Mouse (Mus musculus) heart, embryonic 14.5 days (tissue): ENCODE results near the gene Zfp961. TPM values are rescaled to one million over a fixed set of nuclear protein-coding genes. Genes with fewer than 3 reads are reported as not detected.
A peak's percentile ranks its signal among the peaks of the same experiment; 100 is the strongest.

Experiments
- ATAC-seq: fragments of 200-750 bp; cut with Nextera tagmentation; 2 replicates; pipeline ENCODE4 v1.8.0; 2017; ENCODE audit warnings: low read depth, moderate TSS enrichment; ENCODE audit not compliant: insufficient number of reproducible peaks, insufficient read depth, low FRiP score
- H3K27ac ChIP-seq, 2 experiments: fragments of 200-500 bp in 1 of 2; fragments of 300-500 bp in 1 of 2; sonication (generic) in 1 of 2; replicated peaks in 1 of 2; 2 replicates each; pipeline ENCODE4 v1.5.1; 2012 to 2014; ENCODE audit warnings: low read depth in 2 of 2, low read length in 2 of 2, control low read depth in 1 of 2, mild to moderate bottlenecking in 1 of 2, mixed read lengths in 1 of 2; ENCODE audit not compliant: control insufficient read depth in 1 of 2, insufficient read depth in 1 of 2
- H3K27me3 ChIP-seq: fragments of 300-500 bp; sonication (generic); 2 replicates; pipeline ENCODE4 v1.6.1; 2014; ENCODE audit warnings: mild to moderate bottlenecking, low read length, control low read depth; ENCODE audit not compliant: control insufficient read depth, insufficient read depth
- H3K36me3 ChIP-seq: fragments of 300-500 bp; sonication (generic); 2 replicates; pipeline ENCODE4 v1.6.1; 2014; ENCODE audit warnings: mild to moderate bottlenecking, control low read depth, low read length, mixed read lengths; ENCODE audit not compliant: control insufficient read depth, insufficient read depth
- H3K4me1 ChIP-seq, 2 experiments: fragments of 200-500 bp in 1 of 2; fragments of 300-500 bp in 1 of 2; sonication (generic) in 1 of 2; 2 replicates each; pipeline ENCODE4 v1.6.1; 2012 to 2014; ENCODE audit warnings: low read length in 2 of 2, control low read depth in 1 of 2, mixed read lengths in 1 of 2; ENCODE audit not compliant: control insufficient read depth in 2 of 2, insufficient read depth in 2 of 2
- H3K4me2 ChIP-seq: fragments of 300-500 bp; sonication (generic); 2 replicates; pipeline ENCODE4 v1.6.1; 2014; ENCODE audit warnings: mild to moderate bottlenecking, low read length
- H3K4me3 ChIP-seq, 2 experiments: fragments of 200-500 bp in 1 of 2; fragments of 300-500 bp in 1 of 2; sonication (generic) in 1 of 2; 2 replicates each; pipeline ENCODE4 v1.5.1; 2012 to 2014; ENCODE audit warnings: low read length in 2 of 2, mild to moderate bottlenecking in 2 of 2, control low read depth in 1 of 2, low read depth in 1 of 2, moderate library complexity in 1 of 2; ENCODE audit not compliant: control insufficient read depth in 1 of 2, insufficient read depth in 1 of 2
- H3K9ac ChIP-seq: fragments of 300-500 bp; sonication (generic); 2 replicates; pipeline ENCODE4 v1.6.1; 2014; ENCODE audit warnings: mild to moderate bottlenecking, low read length
- H3K9me3 ChIP-seq: fragments of 300-500 bp; sonication (generic); 2 replicates; pipeline ENCODE4 v1.6.1; 2016; ENCODE audit warnings: low read length, control low read depth; ENCODE audit not compliant: control insufficient read depth
- WGBS: fragments of 180-500 bp; shearing (Covaris S2); extraction: QIAGEN DNeasy Blood & Tissue Kit; methylation state at CpG from one replicate; pipeline ENCODE4 v1.1.7; 2014; 5-methylcytosine and 5-hydroxymethylcytosine counted together
- polyA plus RNA-seq: library from polyadenylated mRNA; unstranded; fragments of >200 nt; fragmentation: Nextera tagmentation; extraction: Ambion mirVana; gene quantifications from 2 replicates; pipeline ENCODE4 v1.2.1, GENCODE M21; 2014

The Zfp961 gene
- polyA plus RNA-seq, 1 experiment from 2014 or later: 15.0 TPM

DNA sequence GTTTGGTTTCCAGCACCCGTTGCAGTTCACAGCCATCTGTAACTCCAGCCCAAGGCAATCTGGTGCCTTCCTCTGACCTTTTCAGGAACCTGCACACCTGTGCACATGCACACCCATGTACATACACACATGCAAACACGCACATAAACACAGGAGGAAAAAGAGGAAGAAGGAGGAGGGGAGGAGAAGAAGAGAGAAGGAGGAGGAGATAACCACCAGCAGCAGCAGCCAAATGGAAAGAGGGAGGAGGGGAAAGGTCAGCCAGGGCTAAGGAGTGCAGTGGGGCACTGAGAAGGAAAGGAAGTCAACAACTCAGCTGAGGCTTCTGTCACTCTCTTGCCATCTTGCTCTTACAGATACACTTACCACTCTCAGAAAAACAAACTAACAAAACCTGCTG is 30.2 kb downstream of the Zfp961 start:
- no peak overlapping the region for H3K4me3 ChIP-seq
- H3K4me1 ChIP-seq: no peaks in the 10 kb centered on the region
- no peaks in the 10 kb centered on the region for H3K27me3 ChIP-seq
- no peak for ATAC-seq
- no peak overlapping the region for H3K4me2 ChIP-seq
- H3K9ac ChIP-seq: no peak overlapping the region
- H3K36me3 ChIP-seq: no peaks in the 10 kb centered on the region
- H3K27ac ChIP-seq: no peak overlapping the region
- 58% methylated on average over 2 of the region's 2 CpGs for WGBS
- no peaks in the 10 kb centered on the region for H3K9me3 ChIP-seq

DNA sequence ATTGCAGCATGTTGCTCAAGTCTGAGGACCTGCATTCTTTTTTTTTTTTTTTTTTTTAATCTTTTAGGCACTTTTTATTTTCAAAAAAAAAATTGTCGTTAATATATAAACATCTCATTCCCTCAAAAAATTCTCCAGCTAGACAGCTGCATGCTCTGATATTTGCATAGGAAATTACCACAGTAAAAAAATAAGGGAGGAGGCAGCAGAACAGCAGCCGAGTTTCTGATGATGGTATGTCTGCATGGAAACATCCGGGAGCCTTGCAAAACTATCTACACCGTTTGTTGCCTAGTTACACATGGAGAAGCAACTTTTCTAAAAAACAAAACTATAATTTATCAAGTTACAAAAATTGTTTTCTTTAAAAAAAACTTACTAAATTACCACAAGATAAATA is 30.6 kb downstream of the Zfp961 start:
- H3K36me3 ChIP-seq: no peaks in the 10 kb centered on the region
- no peak overlapping the region for H3K4me2 ChIP-seq
- H3K9ac ChIP-seq: no peak overlapping the region
- no peaks in the 10 kb centered on the region for H3K27me3 ChIP-seq
- no peak overlapping the region for H3K4me3 ChIP-seq
- no peak overlapping the region for H3K27ac ChIP-seq
- WGBS: 61% methylated on average over 4 of the region's 4 CpGs
- no peak for ATAC-seq
- no peaks in the 10 kb centered on the region for H3K4me1 ChIP-seq
- no peaks in the 10 kb centered on the region for H3K9me3 ChIP-seq

GRCm38 (mm10) chr8:71984601-71985000 is 33.8 kb downstream of the Zfp961 start:
- Histone ChIP-seq H3K36me3 (no peaks in the 10 kb centered on the region), H3K9me3 (no peaks in the 10 kb centered on the region), H3K9ac (no peak overlapping the region), H3K4me3 (no peak overlapping the region), H3K4me1 (no peaks in the 10 kb centered on the region), H3K4me2 (no peak overlapping the region), H3K27ac (no peak overlapping the region), H3K27me3 (no peaks in the 10 kb centered on the region)
- no peak for ATAC-seq
- 44% methylated on average over 4 of the region's 4 CpGs for WGBS

DNA sequence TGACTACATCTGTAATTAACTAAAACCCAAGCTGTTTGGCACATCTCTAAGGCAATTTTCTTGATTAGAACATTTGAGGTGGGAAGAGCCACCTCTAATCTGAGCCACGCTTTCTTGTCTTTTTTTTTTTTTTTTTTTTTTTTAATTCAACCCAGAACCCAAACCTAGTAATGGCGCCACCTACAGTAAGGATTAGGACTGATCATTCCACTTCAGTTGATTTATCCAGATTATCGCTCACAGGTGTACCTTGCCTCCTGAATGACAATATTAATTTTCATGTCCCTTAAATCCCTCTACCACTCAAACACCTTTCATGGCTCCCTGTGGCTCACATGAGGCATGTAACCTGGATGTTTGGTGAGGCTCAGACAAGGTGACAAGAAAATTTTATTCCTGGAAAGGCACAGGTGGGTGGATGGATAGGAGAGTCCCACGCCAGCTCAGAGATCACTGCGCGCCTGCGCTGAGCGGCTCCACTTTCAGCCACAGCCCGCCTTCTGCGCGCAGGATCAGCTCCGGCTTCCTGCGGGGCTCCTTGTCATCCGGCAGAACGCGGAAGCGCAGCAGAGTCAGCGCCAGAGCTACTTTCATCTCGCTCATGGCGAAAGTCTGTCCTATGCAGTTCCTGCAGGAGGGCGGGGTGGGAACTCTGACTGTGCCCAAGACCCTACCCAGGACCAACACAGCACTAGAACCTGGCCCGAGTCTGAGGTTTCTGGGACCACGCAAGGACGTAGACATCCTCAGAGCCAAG is 37.5 kb downstream of the Zfp961 start:
- H3K4me1 ChIP-seq: no peaks in the 10 kb centered on the region
- peak overlapping the region; percentile 43 to 58 for H3K4me3 ChIP-seq
- peak overlapping the region; percentile 68 for H3K4me2 ChIP-seq
- no peaks in the 10 kb centered on the region for H3K27me3 ChIP-seq
- peak overlapping the region; percentile 65 for H3K9ac ChIP-seq
- WGBS: 16% methylated on average over 24 of the region's 24 CpGs
- H3K36me3 ChIP-seq: no peaks in the 10 kb centered on the region
- ATAC-seq: no peak
- H3K27ac ChIP-seq: no peak overlapping the region
- no peaks in the 10 kb centered on the region for H3K9me3 ChIP-seq

DNA sequence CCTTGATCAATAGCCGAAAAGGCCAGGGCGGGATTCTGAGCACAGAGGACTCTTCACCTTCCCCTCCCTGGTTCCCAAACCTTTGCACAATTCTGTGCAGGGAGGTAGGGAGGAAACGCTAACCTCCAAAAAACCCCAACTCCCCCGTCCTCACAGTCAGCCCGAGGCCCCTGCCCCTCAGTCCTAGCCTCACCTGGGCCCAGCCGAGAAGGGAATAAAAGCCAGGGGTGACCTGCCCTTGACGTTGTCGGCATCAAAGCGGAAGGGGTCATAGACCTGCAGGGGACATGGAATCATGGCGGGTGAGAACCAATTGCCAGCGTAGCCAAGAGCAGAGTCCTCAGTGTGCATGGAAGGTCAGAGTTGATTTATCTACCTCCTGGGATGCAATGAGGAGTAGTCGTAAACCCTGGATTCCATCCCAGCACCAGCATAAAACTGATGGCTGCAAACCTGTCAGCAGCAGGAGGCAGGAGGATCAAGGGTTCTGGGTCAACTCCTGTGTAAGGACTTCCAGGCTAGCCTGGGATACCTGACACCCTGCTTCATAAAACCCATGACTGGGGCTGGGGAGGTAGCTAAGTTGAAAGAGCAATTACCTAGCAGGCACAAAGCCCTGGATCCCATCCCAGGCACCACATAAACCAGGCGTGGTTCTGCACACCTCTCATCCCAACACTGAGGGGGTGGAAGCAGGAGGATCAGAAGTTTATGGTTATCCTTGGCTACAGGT is 38.2 kb downstream of the Zfp961 start:
- peak overlapping the region; percentile 68 for H3K4me2 ChIP-seq
- ATAC-seq: no peak
- no peaks in the 10 kb centered on the region for H3K36me3 ChIP-seq
- H3K27ac ChIP-seq: no peak overlapping the region
- WGBS: 58% methylated on average over 13 of the region's 13 CpGs
- H3K9ac ChIP-seq: peak overlapping the region; percentile 65
- H3K27me3 ChIP-seq: no peaks in the 10 kb centered on the region
- no peaks in the 10 kb centered on the region for H3K4me1 ChIP-seq
- no peaks in the 10 kb centered on the region for H3K9me3 ChIP-seq
- H3K4me3 ChIP-seq: peak overlapping the region; percentile 43 to 58

DNA sequence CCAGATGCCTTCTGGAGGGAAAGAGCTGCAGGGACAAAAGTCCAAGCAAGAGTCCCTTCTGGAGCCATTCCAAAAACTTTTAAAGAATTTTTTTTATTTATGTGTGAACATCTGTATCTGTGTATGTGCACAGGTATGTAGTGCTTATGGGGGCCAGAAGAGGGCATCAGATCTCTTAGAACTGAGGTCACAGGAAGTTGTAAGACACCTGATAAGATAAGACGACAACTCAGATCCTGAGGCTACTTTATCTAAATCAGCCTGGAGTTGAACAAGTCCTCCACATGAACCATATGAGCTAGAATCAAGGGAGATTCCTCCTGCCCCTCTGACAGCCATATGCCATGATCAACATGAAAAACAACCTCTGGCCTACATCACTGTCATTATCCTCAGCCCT is 48.6 kb downstream of the Zfp961 start:
- ATAC-seq: no peak

GRCm38 (mm10) chr8:72000223-72000622 is 49.4 kb downstream of the Zfp961 start:
- no peak overlapping the region for H3K27ac ChIP-seq
- no peaks in the 10 kb centered on the region for H3K4me1 ChIP-seq
- H3K9ac ChIP-seq: no peak overlapping the region
- H3K27me3 ChIP-seq: no peaks in the 10 kb centered on the region
- no peak overlapping the region for H3K4me3 ChIP-seq
- no peak overlapping the region for H3K4me2 ChIP-seq
- H3K36me3 ChIP-seq: no peaks in the 10 kb centered on the region
- H3K9me3 ChIP-seq: no peaks in the 10 kb centered on the region
- no peak for ATAC-seq
- WGBS: 61% methylated on average over 3 of the region's 3 CpGs

More for the DNA sequence above, 48.6 kb downstream of the Zfp961 start:
- H3K36me3 ChIP-seq: no peaks in the 10 kb centered on the region
- H3K27me3 ChIP-seq: no peaks in the 10 kb centered on the region
- no peak overlapping the region for H3K4me2 ChIP-seq
- H3K27ac ChIP-seq: no peak overlapping the region
- no peak overlapping the region for H3K4me3 ChIP-seq
- 24% methylated on average over 1 of the region's 1 CpGs for WGBS
- H3K9me3 ChIP-seq: no peaks in the 10 kb centered on the region
- H3K4me1 ChIP-seq: no peaks in the 10 kb centered on the region
- H3K9ac ChIP-seq: no peak overlapping the region
